Mouse (Mus musculus): ENCODE data around the gene Phf19. TPM values are rescaled to one million over a fixed set of nuclear protein-coding genes. Genes with fewer than 3 reads are reported as not detected.
A peak's percentile ranks its signal among the peaks of the same experiment; 100 is the strongest.

The Phf19 gene
- polyA plus RNA-seq, 1 experiment = 0.66 TPM

DNA sequence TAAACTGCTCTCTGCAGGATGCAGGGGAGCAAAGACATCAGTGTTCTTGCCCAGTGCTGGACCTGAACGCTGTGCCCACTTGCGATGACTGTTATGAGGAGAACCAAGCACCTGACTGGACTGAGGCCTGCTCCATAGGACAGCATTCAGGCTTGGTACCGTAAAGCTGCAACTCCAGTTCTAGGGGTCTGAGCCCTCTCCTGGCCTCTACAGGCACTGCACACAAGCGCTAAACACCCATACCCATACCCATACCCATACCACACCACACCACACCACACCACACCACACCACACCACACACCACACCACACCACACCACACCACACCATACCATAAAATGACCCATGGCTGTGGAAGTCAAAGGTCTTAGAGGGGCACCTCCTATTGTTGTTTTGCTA lies 58.6 kb downstream of the Phf19 start:
- Histone ChIP-seq H3K4me3 (ENCODE audit: insufficient read depth, low read depth, low read length) (no peak overlapping the region), H3K4me1 (ENCODE audit: control insufficient read depth, insufficient read depth, low read length) (0 out of 2 replicates have a peak, but pooled peaks cover 2% of the 10 kb centered on the region), H3K27me3 (replicated peaks; ENCODE audit: control insufficient read depth, insufficient read depth, low read length) (no peaks in the 10 kb centered on the region), H3K36me3 (ENCODE audit: control insufficient read depth, insufficient read depth, low read length) (peaks cover 7% of the 10 kb centered on the region), H3K27ac (ENCODE audit: insufficient read depth, low read depth, low read length) (no peak overlapping the region)
- DNase-seq = no peak
- TF ChIP-seq CTCF (conservative IDR thresholded peaks at IDR 0.05; ENCODE audit: insufficient read depth, insufficient read length, low read depth, low read length) (peak; percentile 47), POLR2A (IDR thresholded peaks at IDR 0.05; ENCODE audit: low read depth, low read length) (no peak)
- 88% methylated on average over 4 of the region's 4 CpGs for WGBS

DNA sequence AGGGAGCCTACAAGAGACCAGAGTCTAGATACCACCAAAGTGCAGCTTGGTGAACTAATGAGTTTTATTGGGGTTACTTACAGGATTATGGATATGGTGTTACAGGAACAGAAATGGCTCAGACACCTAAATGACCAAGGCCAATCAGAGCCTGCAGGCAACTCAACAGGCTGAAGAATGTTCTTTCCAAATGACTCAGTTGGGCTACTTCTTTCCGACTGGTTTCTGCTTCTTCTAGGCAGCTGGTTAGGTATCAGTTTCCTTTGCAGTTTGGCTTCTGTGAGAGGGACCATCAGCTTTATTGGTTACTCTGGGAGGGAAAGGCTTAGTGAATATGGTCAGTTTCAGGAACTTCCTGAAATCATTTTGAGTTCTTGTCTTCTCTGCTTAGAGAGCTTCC lies 66.1 kb downstream of the Phf19 start:
- WGBS = 82% methylated on average over 1 of the region's 1 CpGs
- no peaks in the 10 kb centered on the region; the same call in 1 of the 2 replicates for H3K36me3 ChIP-seq (ENCODE audit: control insufficient read depth, insufficient read depth, low read length)
- H3K27me3 ChIP-seq (replicated peaks; ENCODE audit: control insufficient read depth, insufficient read depth, low read length) = no peaks in the 10 kb centered on the region
- no peak overlapping the region for H3K27ac ChIP-seq (ENCODE audit: insufficient read depth, low read depth, low read length)
- H3K4me1 ChIP-seq (ENCODE audit: control insufficient read depth, insufficient read depth, low read length) = no peaks in the 10 kb centered on the region
- H3K4me3 ChIP-seq (ENCODE audit: insufficient read depth, low read depth, low read length) = no peak overlapping the region
- no peak for DNase-seq
- TF ChIP-seq CTCF (conservative IDR thresholded peaks at IDR 0.05; ENCODE audit: insufficient read depth, insufficient read length, low read depth, low read length) (no peak), POLR2A (IDR thresholded peaks at IDR 0.05; ENCODE audit: low read depth, low read length) (no peak)

Other genes starting within 250 kb of the Phf19 start
- 14.0 and 16.0 TPM in 2 replicates for gene Gapvd1, start 158.8 kb downstream of the Phf19 start, polyA plus RNA-seq (2012; rRNA removed)
- gene Hspa5, start 142.1 kb downstream of the Phf19 start, polyA plus RNA-seq (2012; rRNA removed) = 441 and 489 TPM in 2 replicates
- gene Rabepk, start 114.1 kb downstream of the Phf19 start, polyA plus RNA-seq (2012; rRNA removed) = 25.8 and 28.1 TPM in 2 replicates
- 29.4 and 34.1 TPM in 2 replicates for gene Fbxw2, start 87.7 kb downstream of the Phf19 start, polyA plus RNA-seq (2012; rRNA removed)
- 0.07 TPM in 1 of 2 replicates, not detected in the other for gene Gm34653, start 81.0 kb downstream of the Phf19 start, polyA plus RNA-seq (2012; rRNA removed)
- 208 and 340 TPM in 2 replicates for gene Cutal, start 39.6 kb downstream of the Phf19 start, polyA plus RNA-seq (2012; rRNA removed)
- gene Psmd5, start 39.1 kb downstream of the Phf19 start, polyA plus RNA-seq (2012; rRNA removed) = 29.7 and 31.7 TPM in 2 replicates
- gene Traf1, start 47.7 kb upstream of the Phf19 start, polyA plus RNA-seq (2012; rRNA removed) = 4.3 and 9.3 TPM in 2 replicates
- gene Hc, start 147.4 kb upstream of the Phf19 start, polyA plus RNA-seq (2012; rRNA removed) = 0.13 TPM in 1 of 2 replicates, not detected in the other
- gene AI182371, start 187.5 kb upstream of the Phf19 start, polyA plus RNA-seq (2012; rRNA removed) = 0.16 and 0.27 TPM in 2 replicates
- 5.5 and 7.2 TPM in 2 replicates for gene Cntrl, start 195.5 kb upstream of the Phf19 start, polyA plus RNA-seq (2012; rRNA removed)

Measured in kidney, adult 2 months (tissue).